Mouse (Mus musculus) adrenal gland (tissue): ENCODE results near the gene Hist1h4f.
"Not testable (repeated sequence)": the region's sequence is repeated elsewhere in the genome, so short reads cannot be mapped to it uniquely, and the experiment has no call there.

Source experiments
- intact Hi-C: fragments of 180-260 bp; cut with DNase I; formaldehyde crosslinking; loops from one replicate; pipeline ENCODE4 v1.15.1; 2025

Gene Hist1h4f

DNA sequence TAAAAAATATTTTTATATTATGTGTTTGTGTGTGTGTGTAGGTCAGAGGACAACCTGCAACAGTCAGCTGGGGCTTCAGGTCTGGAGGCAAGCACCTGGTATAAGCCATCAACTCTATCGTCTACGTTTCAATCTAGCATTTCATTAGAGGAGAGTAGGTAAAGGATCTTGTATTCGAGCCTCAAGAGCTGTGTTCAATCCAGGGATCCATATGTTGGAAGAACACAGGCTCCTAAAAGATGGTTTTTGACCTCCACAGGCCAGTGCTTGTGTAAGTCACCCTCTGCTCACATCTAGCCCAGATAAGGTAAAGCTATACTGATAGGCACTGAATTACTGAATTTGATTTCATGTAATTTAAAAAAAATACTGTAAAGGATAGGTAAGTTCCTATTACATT is 5.5 kb upstream of the Hist1h4f start:
- intact Hi-C loops = no loop called here

DNA sequence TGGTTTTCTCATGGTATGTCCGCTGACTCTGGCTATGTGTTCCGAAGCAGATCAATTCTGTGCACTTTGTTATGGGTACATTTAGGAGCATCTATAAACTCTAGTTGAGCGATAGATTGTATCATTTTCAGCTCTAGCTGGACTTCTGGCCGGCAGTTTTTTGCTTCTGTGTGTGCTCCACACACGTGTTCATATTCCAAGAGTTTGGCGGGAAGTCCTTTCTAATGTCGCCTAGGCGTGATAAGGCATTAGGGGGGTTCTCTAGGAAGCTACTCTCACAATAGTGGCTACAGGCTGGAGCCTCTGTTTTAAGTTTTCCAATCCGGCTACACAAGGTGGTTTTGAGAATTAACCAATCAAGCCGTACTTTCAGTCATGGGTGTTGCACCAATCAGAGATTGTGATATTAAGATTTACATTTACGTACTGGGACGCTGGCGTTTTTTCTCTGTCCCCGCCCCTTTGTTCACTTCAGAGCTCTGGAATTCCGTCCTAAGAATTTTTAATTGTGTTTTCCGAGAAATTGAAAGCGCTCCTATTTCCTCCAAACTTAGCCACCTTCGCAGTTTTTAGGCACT is 4.5 kb upstream of the Hist1h4f start:
- intact Hi-C loops = no loop called here

GRCm38 (mm10) chr13:23554925-23555838 is 3.7 kb upstream of the Hist1h4f start:
- intact Hi-C loops = no loop called here

- intact Hi-C loops = no loop called here
Observed at GRCm38 (mm10) chr13:23554393-23554792, 2.9 kb upstream of the Hist1h4f start.

GRCm38 (mm10) chr13:23552962-23553361 is 1.5 kb upstream of the Hist1h4f start, which contains the start of gene Hist1h1d:
TSS of gene Hist1h1d (plus strand) at chr13:23553262.
- intact Hi-C loops = no loop called here

DNA sequence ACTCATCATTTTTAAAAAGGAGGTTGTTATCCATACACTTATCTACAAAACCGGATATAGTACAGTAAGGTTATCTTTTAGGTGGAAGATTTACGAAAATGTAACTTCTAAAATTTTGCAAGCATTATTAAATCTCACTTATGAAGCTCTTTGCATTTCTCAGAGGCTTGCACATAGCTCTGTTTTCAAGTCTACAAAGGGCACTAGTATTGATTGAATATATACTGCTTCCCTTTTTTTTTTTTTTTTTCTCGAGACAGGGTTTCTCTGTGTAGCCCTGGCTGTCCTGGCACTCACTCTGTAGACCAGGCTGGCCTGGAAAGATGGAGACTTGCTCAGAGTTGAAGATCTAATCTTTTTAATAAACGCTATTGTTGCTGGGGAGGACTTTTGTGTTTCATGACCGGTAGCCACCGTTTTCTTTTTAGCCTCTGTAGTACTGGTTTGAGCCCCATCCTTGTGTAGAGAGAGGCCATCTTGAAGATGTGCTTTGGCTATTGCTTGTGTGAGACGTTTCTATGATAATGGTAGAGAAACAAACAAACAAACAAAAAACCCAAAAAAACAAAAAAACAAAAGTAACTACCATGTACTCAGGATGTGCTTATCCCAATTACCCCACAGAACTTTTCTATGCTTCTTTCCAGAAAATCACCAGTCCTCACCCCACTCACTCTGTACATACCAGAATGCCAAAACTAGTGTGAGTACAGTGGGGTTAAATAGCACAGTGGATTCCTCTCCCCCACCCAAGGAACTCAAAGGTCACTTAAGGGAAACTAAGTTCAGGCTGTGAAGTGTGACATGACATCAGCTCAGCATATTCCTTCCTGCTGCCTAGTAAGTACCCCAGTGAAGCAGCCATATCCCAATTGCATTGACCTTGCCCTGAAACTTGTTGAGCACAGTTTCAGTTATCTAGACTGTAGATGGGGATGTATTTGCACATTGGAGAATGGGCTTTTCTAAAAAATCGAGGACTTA is 775 bp upstream of the Hist1h4f start:
- intact Hi-C loops = no loop called here

GRCm38 (mm10) chr13:23550761-23551145 is 695 bp downstream of the Hist1h4f start:
- intact Hi-C loops = no loop called here

GRCm38 (mm10) chr13:23546694-23547093 is 4.8 kb downstream of the Hist1h4f start:
- intact Hi-C loops = no loop called here

GRCm38 (mm10) chr13:23544787-23545120 is 6.7 kb downstream of the Hist1h4f start:
- intact Hi-C loops = not testable (repeated sequence)

DNA sequence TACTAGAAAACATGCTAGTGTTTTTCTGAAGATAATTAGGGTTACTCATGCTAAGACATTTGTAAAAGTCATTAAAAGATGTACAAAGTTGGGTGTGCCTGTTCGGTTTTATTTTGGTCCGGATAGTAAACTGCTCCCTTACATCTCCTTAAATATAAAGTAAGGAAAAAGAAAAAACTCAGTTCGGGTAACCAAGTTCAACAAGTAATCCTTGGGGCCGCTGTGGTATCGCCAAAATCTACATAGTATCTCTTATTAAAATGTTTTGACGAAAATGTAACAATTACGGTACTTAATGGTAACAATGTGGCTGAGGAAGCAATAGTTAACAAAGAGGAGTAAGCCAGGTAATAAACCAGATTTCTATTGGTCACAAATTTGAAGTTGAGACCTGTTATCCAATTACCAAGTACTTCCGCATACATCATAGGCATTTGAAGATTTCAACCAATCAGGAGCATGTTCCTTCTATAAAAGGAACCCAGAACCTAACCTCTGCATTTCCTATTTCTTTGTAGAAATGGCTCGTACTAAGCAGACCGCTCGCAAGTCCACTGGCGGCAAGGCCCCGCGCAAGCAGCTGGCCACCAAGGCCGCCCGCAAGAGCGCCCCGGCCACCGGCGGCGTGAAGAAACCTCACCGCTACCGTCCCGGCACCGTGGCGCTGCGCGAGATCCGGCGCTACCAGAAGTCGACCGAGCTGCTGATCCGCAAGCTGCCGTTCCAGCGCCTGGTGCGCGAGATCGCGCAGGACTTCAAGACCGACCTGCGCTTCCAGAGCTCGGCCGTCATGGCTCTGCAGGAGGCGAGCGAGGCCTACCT is 7.3 kb downstream of the Hist1h4f start, which contains the start of gene Hist1h3f:
Gene Hist1h3f, plus strand, starts transcription at position 88 of the 822 bp plus-strand sequence.
- intact Hi-C loops = no loop called here

- intact Hi-C loops = not testable (repeated sequence)
Observed at GRCm38 (mm10) chr13:23542999-23543607, 8.3 kb downstream of the Hist1h4f start, which contains the start of gene Hist1h2bh. TSS of gene Hist1h2bh (minus strand) at chr13:23543392.

GRCm38 (mm10) chr13:23542225-23542980 is 9.0 kb downstream of the Hist1h4f start:
- intact Hi-C loops = not testable (repeated sequence)

DNA sequence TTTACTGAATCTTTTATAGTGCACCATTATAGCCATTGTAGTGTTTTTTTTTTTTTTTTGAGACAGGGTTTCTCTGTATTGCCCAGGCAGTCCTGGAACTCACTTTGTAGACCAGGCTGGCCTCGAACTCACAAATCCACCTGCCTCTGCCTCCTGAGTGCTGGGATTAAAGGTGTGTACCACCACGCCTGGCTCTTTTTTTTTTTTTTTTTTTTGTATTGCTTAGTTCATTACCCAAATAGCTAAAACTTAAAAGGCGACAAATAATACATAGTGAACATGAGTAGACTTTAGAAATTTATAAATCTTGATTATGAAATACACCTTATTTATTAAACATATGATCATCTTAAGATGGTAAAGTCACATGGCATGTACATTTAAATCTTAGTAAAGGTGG is 10.0 kb downstream of the Hist1h4f start:
- intact Hi-C loops = no loop called here

GRCm38 (mm10) chr13:23539821-23540220 is 11.6 kb downstream of the Hist1h4f start:
- intact Hi-C loops = not testable (repeated sequence)

DNA sequence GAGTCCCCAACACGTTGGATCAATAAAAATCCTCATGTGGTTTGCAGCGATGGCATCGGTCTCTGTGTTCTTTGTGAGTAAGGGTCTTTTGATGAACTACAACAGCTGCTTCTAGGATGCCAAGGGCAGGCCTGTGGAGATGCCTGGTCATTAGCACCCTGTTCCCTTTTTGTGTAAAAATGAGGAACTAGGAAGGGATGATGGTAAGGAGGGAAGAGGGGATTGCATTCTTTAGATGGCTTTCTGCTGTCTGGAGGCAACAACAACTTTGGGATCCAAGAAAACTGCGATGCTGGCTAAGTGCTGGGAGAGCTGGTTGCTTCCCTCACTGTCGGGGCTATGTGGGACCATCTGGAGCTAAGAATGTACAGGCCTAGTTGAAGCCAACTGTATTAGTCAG is 13.2 kb downstream of the Hist1h4f start:
- intact Hi-C loops = no loop called here

- intact Hi-C loops = no loop called here
Observed at GRCm38 (mm10) chr13:23537006-23537710, 14.3 kb downstream of the Hist1h4f start.

- intact Hi-C loops = no loop called here
Observed at GRCm38 (mm10) chr13:23536076-23536822, 15.2 kb downstream of the Hist1h4f start.
